Mouse (Mus musculus): ENCODE data around the gene Stoml2. TPM values are rescaled to one million over a fixed set of nuclear protein-coding genes. Genes with fewer than 3 reads are reported as not detected.

Stoml2 gene
- total and polyA plus RNA-seq, 3 experiments: 391 to 480 TPM; not detected in 1

DNA sequence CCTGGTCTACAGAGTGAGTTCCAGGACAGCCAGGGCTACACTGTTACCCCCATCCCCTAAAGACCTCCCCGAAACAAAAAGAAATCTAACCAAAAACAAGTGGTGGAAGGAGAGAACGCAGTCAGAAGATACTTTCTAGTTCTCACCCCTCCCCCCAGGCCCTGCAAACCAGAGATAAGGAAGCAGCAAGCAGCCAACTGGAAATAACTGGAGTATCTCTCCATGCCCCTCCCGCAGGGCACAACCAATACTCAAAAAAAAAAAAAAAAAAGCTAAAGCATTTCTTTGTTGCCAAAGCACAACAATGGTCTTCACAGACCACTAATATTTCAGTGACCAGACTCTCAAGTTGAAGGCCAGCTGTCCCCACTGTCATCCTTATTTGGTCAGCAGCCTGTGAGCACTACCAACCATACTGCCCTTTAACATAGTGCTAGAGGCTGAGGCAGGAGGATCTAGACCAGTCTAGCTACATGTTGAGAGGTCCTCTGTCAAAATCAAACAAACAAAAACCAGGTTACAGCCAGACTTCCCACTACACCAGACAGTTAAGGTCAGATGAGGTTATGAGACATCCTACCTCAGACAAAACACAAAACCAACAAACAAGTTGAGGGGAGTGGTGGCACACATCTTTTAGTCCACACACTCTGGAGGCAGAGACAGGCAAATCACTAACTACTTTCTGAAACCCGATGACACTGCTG lies 6.5 kb upstream of the Stoml2 start:
- Histone ChIP-seq H3K36me3 (ENCODE audit: control insufficient read depth in 1 of 2, insufficient read depth in 2 of 2, low read length in 2 of 2) (peaks cover 0 to 21% of the 10 kb centered on the region in 2 experiments; a peak in 2 of 4 replicates), H3K9me3 (replicated peaks; ENCODE audit: insufficient read depth, low read length) (no peaks in the 10 kb centered on the region), H3K27me3 (ENCODE audit: control insufficient read depth in 1 of 2, insufficient read depth in 2 of 2, low read length in 2 of 2) (no peaks in the 10 kb centered on the region), H3K79me2 (ENCODE audit: control insufficient read depth, insufficient read depth, low read length, poor library complexity) (no peaks in the 10 kb centered on the region), H3K9ac (ENCODE audit: control insufficient read depth, low read depth, low read length, poor library complexity, severe bottlenecking) (peak overlapping the region; percentile 44), H3K4me3 (ENCODE audit: control insufficient read depth in 1 of 2, insufficient read depth in 1 of 2, low read depth in 2 of 2, low read length in 2 of 2) (peak overlapping the region; percentile 51 to 77), H3K4me1 (ENCODE audit: control insufficient read depth in 1 of 2, insufficient read depth in 2 of 2, low read length in 2 of 2) (peaks cover 21 to 36% of the 10 kb centered on the region in 2 experiments), H3K27ac (ENCODE audit: control insufficient read depth, low read depth, low read length) (peak overlapping the region; percentile 58)
- DNase-seq (ENCODE audit: low read depth, low spot score): peak; percentile 92
- TF ChIP-seq GATA1 (IDR thresholded peaks at IDR 0.05; ENCODE audit: low read depth, low read length) (peak; percentile 98), ELF1 (IDR thresholded peaks at IDR 0.05; ENCODE audit: low read depth, low read length) (peak; percentile 66), E2F4 (IDR thresholded peaks at IDR 0.05; ENCODE audit: borderline replicate concordance, low read depth, low read length) (no peak), TBP (IDR thresholded peaks at IDR 0.05; ENCODE audit: low read depth, low read length) (0 out of 2 replicates have a peak, but pooled peaks have one; percentile 21), SMC3 (IDR thresholded peaks at IDR 0.05; ENCODE audit: low read depth, low read length) (no peak), RAD21 (IDR thresholded peaks at IDR 0.05; ENCODE audit: low read depth, low read length) (no peak), TAL1 (IDR thresholded peaks at IDR 0.05; ENCODE audit: low read length) (peak; percentile 95), CHD1 (IDR thresholded peaks at IDR 0.05; ENCODE audit: low read depth, low read length) (0 out of 2 replicates have a peak, but pooled peaks have one; percentile 54), MAZ (IDR thresholded peaks at IDR 0.05; ENCODE audit: low read depth, low read length) (peak; percentile 98), UBTF (IDR thresholded peaks at IDR 0.05; ENCODE audit: borderline replicate concordance, insufficient read depth, low read depth, low read length) (no peak), JUND (IDR thresholded peaks at IDR 0.05; ENCODE audit: low read depth, low read length) (peak; percentile 64; the same call in 1 of the 2 replicates), CHD2 (IDR thresholded peaks at IDR 0.05; ENCODE audit: low read length) (peak; percentile 83), HCFC1 (IDR thresholded peaks at IDR 0.05; ENCODE audit: low read depth, low read length) (peak; percentile 70), NELFE (IDR thresholded peaks at IDR 0.05; ENCODE audit: low read depth, low read length) (no peak), TCF12 (IDR thresholded peaks at IDR 0.05; ENCODE audit: low read depth, low read length) (peak; percentile 99), ZNF384 (IDR thresholded peaks at IDR 0.05; ENCODE audit: low read depth, low read length) (peak; percentile 99), NRF1 (IDR thresholded peaks at IDR 0.05; ENCODE audit: insufficient read depth, low read depth, low read length, poor library complexity, severe bottlenecking) (no peak), RCOR1 (IDR thresholded peaks at IDR 0.05; ENCODE audit: low read depth, low read length) (peak; percentile 92), MYC (IDR thresholded peaks at IDR 0.05; ENCODE audit: low read depth, low read length) (no peak), EP300 (IDR thresholded peaks at IDR 0.05; ENCODE audit: low read depth in 1 of 2, low read length in 2 of 2) (peak; percentile 97 to 98), SIN3A (IDR thresholded peaks at IDR 0.05; ENCODE audit: low read length) (peak; percentile 91), POLR2AphosphoS2 (IDR thresholded peaks at IDR 0.05; ENCODE audit: low read length) (no peak), USF1 (IDR thresholded peaks at IDR 0.05; ENCODE audit: low read depth, low read length) (no peak), USF2 (IDR thresholded peaks at IDR 0.05; ENCODE audit: borderline replicate concordance in 1 of 2, insufficient read depth in 1 of 2, low read depth in 1 of 2, low read length in 2 of 2) (no peak), ZKSCAN1 (IDR thresholded peaks at IDR 0.05; ENCODE audit: low read depth, low read length) (peak; percentile 66; the same call in 1 of the 2 replicates), ZMIZ1 (IDR thresholded peaks at IDR 0.05; ENCODE audit: low read depth, low read length) (no peak), KAT2A (conservative IDR thresholded peaks at IDR 0.05; ENCODE audit: low read depth, low read length) (no peak), MAX (IDR thresholded peaks at IDR 0.05; ENCODE audit: low read length) (no peak), ETS1 (IDR thresholded peaks at IDR 0.05; ENCODE audit: low read depth, low read length) (peak; percentile 95), MXI1 (IDR thresholded peaks at IDR 0.05; ENCODE audit: low read depth, low read length) (peak; percentile 8; the same call in 1 of the 2 replicates), MEF2A (IDR thresholded peaks at IDR 0.05; ENCODE audit: extremely low read depth, insufficient replicate concordance, low read depth, low read length, poor library complexity, severe bottlenecking) (no peak), ZC3H11A (IDR thresholded peaks at IDR 0.05; ENCODE audit: low read depth, low read length) (no peak), GABPA (IDR thresholded peaks at IDR 0.05; ENCODE audit: low read depth, low read length) (peak; percentile 30; the same call in 1 of the 2 replicates), POLR2AphosphoS5 (IDR thresholded peaks at IDR 0.05; ENCODE audit: borderline replicate concordance, low read depth, low read length) (no peak), MYB (IDR thresholded peaks at IDR 0.05; ENCODE audit: low read depth, low read length) (peak; percentile 50; the same call in 1 of the 2 replicates), POLR2A (IDR thresholded peaks at IDR 0.05; ENCODE audit: control insufficient read depth in 1 of 2, insufficient read depth in 1 of 2, low read depth in 1 of 2, low read length in 2 of 2, poor library complexity in 1 of 2) (no peak)

Measured in MEL (cell line).